Mouse (Mus musculus) ovary, adult 18-20 months (tissue): ENCODE measurements around the gene Spon2.

Experiments
- DNase-seq: peaks from one replicate; pipeline ENCODE4 v3.0.0; 2022; ENCODE audit warnings: low spot score, mixed read lengths

Spon2 gene

GRCm38 (mm10) chr5:33218081-33218480 lies at the start of gene Spon2:
TSS of gene Spon2 (minus strand) at chr5:33218455.
- no peak for DNase-seq

- DNase-seq = no peak
Observed at GRCm38 (mm10) chr5:33254416-33254815, 36.2 kb upstream of the Spon2 start.

- no peak for DNase-seq
Observed at GRCm38 (mm10) chr5:33248186-33248585, 29.9 kb upstream of the Spon2 start.

GRCm38 (mm10) chr5:33247387-33247786 lies 29.1 kb upstream of the Spon2 start:
- no peak for DNase-seq

DNA sequence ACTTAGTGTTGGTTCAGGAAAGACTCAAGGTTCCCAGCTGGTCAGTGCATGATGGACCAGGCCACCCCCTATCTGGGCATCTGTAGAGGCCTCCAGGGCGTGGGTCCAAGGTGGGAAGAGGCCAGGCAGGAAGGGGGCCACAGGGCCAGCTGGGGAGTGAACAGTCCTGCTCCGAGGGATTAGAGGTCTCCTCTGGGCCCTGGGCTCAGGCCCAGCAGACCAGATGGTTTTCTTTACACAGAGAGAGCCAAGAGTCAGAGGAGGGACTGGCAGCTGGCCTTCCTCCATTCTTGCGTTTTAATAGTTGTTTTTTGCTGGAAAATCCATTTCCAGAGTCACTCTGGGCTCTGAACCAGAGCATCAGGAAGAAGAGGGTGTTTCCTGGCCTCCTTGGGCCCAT lies 27.4 kb upstream of the Spon2 start:
- peak; percentile 50 for DNase-seq

GRCm38 (mm10) chr5:33244377-33244920 lies 26.2 kb upstream of the Spon2 start:
- no peak for DNase-seq

DNA sequence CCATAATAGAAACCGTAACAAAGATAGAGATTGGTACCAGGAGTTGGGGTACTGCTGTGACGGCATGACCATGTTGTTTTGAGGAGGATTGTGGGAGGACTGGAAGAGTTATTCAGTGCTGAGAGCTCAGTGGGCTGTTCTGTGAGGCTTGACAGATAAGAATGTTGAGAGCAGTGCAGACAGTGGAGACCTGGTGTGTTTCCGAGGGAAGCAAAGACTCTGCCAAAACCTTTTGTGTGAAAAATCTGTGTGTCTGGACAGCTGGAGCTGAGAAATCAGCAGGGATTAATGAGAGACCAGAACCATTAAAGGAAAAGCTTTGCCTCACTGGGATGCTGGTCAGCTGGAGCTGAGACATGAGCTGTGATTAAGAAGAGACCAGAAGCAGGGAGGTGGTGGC lies 21.7 kb upstream of the Spon2 start:
- DNase-seq = no peak

DNA sequence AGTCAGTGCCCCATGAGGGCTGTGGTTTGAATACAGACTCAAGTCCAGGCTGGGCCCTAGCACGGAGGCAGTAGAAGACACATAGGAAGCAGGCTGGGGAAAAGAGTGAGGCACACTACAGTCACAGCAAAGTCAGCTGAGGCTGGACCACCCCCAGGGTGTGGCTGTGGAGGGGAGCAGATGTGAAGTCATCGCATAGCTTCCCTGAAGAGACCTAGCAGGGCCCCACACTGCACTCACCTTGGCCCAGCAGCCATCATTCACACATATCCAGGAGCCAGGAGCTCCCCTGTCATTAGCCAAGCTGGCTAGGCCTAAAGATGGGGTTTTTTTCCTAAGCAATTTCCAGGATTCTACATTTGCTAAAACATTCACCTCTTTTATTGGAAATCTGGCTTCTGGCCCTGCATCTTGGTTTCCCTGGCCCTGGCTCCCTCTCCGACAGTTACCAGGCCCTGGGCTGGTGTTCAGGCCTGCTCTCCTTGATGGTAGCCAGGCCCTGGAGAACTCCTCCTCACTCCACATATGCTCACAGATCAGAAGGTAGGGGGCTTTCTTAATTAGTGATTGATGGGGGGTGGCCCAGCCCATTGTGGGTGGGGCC lies 21.0 kb upstream of the Spon2 start:
- no peak for DNase-seq

DNA sequence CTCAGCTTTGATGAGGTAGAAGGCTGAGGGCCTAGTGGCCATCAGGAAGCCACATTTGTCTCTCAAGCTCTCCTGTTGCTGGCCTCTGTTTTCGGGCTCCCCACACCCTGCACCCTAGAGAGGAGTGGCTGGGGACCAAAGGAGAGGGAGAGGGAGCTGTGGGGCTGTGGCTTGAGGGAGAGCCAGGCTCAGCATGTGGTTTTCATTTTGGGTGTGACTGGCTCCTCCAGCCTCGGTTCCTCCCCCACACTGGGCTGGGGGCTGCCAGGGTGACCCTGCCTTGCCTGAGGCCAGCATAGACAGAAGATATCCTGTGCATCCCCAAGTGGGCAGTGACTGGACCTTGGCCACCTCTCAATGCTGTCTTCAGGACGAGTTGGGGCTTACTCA lies 20.0 kb upstream of the Spon2 start:
- no peak for DNase-seq

DNA sequence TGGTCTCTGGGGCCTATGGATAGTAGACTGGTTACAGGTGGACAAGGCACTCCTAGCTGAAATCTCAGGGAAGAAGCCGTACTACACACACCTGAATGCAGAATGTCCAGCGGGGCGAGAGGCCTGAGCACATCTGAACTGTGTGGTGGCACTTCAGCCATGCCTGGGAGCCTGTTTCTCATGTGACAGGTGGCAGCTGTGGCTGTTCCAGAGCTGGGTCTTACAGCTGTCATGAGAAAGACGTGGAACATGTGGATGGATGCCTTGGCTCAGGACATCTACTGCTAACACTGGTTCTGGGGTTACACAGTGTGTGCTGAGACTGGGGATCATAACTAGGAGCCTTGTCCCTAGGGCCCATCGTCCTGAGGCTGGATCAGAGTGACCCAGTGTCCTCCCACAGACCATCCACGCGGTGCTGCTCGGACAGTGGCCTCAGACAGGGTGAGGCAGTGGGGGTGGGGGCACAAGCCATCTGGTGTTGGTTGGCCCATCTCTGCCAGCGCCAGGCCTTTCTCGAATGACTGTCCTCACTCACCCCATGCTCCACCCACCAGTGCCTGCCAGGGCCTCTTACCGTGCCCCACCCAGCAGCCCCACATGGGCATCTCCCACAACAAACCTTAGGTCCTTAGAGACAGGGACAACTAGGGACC lies 19.5 kb upstream of the Spon2 start:
- no peak for DNase-seq

- DNase-seq = no peak
Observed at GRCm38 (mm10) chr5:33234391-33235031, 16.3 kb upstream of the Spon2 start.

GRCm38 (mm10) chr5:33232791-33233190 lies 14.5 kb upstream of the Spon2 start:
- no peak for DNase-seq

DNA sequence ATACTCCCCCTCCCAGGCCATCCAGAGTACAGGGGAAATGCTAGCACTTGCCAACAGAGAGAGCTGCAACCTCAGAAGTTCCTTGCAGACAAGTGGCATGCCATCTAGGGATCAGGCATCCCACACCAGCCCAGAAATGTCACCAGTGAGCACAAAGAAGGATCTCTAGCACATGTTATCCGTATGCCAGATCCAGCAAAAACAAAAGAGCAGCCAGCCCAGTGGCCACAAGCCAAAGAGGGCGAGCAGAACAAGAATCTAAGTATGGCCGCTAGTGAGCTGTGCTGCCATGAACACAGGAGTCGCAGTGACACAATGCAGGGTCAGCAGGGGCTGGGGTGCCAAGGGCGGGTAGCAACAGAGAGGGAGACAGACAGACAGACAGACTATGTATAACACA lies 12.0 kb upstream of the Spon2 start:
- no peak for DNase-seq

DNA sequence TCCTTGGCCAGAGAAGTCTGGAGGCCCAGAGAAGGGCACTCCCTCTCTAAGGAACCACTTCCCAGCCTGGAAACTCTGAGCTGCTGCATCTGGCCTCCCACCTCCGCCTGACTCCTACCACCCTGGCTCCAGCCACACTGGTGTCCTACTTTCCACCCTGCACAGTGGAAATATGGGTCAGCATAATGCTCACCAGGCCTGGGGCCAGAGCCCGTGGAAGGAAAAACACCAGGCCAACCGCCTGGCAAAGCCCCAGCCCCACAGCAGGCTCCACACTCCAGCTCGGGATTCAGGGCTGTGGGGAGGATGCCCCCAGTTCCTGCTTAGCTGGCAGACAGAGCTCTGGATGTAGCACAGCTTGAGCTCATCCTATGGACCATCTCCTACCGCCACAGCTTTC lies 10.2 kb upstream of the Spon2 start:
- no peak for DNase-seq

GRCm38 (mm10) chr5:33225673-33226072 lies 7.4 kb upstream of the Spon2 start:
- no peak for DNase-seq

DNA sequence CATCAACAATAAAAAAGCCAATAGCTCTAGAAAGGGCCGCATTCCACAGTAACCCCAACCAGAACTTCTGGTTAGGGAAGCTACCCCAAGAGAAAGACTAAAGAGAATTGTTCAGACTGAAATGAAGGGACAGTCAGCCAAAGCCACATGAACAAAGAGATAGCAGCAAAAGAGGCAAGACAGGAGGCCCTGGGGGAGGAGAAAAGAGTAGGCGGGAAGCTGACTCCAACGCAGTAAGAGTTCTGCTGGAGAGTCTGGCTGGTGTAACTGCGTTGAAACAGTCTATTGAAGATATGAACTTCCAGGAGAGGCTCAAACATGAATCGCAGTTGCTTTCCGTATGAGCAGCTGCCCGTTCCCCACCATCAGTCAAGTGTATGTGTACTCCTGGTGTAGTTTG lies 6.2 kb upstream of the Spon2 start:
- DNase-seq = no peak

GRCm38 (mm10) chr5:33222841-33223744 lies 4.8 kb upstream of the Spon2 start:
- DNase-seq = no peak

DNA sequence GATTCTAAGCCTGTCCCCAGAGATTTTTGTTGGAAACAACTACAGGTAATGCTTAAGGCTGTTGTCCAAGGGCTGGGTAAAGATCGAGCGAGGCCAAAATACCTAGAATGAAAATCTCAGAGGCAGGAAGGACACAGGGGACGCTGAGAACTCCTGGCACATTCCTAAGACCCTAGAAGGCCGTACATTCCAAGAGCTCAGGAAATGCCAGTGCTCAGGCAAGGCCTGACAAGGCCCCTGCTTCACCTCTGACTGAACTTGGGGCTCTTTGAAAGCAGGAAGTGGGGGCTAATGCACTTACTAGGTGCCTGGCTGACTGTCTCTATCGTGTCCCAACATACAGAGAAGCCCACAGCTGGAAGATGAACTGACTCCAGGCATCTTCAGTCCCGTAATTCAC lies 4.1 kb upstream of the Spon2 start:
- no peak for DNase-seq

DNA sequence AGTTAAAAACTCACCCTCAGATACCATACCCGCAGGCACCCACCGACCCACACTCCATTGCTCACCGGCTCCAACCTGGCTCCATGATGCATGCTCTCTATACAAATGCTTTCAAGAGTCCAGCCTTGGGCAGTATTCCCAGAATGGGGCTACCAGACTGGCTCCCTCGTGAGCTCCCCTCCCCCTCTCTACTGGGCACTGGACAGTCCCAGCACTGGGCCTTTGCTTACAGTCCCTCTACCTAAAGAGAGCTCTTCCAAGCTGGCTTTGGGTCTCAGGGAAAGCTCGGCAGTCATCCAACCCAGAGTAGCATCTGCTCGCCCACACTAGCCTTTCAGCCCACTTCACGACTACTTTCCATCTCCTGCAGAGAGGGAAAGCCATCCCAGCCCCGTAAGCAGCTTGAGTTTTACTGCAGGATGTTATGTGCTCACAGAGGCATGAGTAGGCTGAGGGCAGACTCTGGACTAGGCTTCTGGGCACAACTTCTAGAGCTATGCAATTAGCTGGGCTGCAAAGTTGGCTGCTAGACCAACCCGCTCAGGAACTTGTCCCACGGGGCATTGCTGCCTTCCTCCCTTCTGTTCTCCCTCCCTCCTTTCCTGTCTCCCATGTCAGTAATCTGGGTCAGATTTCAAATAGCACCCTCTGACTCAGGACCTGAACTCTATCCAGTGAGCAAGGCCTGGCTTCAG lies 2.2 kb upstream of the Spon2 start:
- DNase-seq = no peak

DNA sequence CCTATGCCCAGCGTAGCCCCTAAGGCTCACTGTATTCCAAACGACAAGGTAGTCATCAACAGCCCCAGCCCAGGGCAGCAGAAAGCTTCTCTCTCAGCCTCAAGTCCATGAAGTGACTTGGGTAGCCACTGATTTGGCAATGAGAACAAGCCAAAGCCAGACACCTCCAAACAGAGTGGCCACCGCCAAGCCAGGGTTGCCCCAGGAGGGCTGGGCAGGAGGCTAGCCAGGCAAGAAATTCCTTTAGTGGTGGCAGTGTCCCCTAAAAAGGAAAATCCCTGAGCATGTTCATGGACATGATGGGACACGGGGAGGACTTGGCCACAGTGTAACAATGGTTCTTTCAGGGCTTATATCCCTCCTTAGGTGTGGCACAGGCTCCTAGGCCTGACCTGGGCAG lies 1.6 kb upstream of the Spon2 start:
- no peak for DNase-seq

GRCm38 (mm10) chr5:33218746-33219449 lies 643 bp upstream of the Spon2 start:
- no peak for DNase-seq
